Mouse (Mus musculus): Measurements from ENCODE around the gene Tex37. TPM values are rescaled to one million over a fixed set of nuclear protein-coding genes. Genes with fewer than 3 reads are reported as not detected.
A peak's percentile ranks its signal among the peaks of the same experiment; 100 is the strongest.

The Tex37 gene
- polyA plus RNA-seq, 1 experiment from 2014 or later, result not detected

- Histone ChIP-seq H3K27me3 (ENCODE audit: control insufficient read depth, insufficient read depth, low read length) (peaks cover 56% of the 10 kb centered on the region), H3K9me3 (ENCODE audit: control insufficient read depth, low read length) (no peaks in the 10 kb centered on the region), H3K4me3 (ENCODE audit: low read depth, low read length) (peak overlapping the region; percentile 44), H3K4me2 (ENCODE audit: low read depth, low read length, severe bottlenecking) (peak overlapping the region; percentile 89), H3K9ac (ENCODE audit: low read length) (no peak overlapping the region; the same call in 1 of the 2 replicates), H3K36me3 (ENCODE audit: control insufficient read depth, insufficient read depth, low read length) (no peaks in the 10 kb centered on the region), H3K27ac (ENCODE audit: low read depth, low read length) (no peak overlapping the region), H3K4me1 (replicated peaks; ENCODE audit: control insufficient read depth, insufficient read depth, low read length) (peaks cover 8% of the 10 kb centered on the region; the same call in 1 of the 2 replicates)
- 3% methylated on average over 12 of the region's 12 CpGs for WGBS
- DNase-seq (ENCODE audit: low spot score), result no peak
- ATAC-seq (replicated peaks; ENCODE audit: low FRiP score), result no peak
Measured at GRCm38 (mm10) chr6:70955841-70956240, 37.1 kb upstream of the Tex37 start.

DNA sequence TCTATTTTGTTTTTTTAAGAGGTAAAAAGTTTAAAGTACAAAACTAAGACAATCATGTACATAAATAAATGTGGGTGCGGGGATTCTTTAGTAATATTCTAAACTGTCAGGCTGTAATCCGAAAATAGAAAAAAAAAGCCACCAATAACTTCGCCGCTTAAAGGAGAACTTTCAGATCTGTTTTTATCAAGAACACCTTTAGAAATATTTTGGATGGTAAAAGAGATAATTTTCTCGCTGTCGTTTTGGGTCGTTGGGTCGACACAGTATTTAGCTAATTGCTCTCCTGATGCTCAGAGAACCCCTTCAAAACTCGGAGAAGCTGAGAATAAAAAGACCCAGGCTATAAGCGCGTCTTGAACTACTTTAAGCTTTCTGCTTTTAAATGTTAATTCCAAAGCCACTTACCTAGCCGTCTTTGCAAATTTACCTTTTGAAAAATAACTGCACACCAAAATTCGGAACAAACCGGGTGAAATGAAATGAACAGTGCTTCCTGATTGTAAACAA lies 36.6 kb upstream of the Tex37 start:
- H3K4me2 ChIP-seq (ENCODE audit: low read depth, low read length, severe bottlenecking), result no peak overlapping the region
- peaks cover 8% of the 10 kb centered on the region; the same call in 1 of the 2 replicates for H3K4me1 ChIP-seq (replicated peaks; ENCODE audit: control insufficient read depth, insufficient read depth, low read length)
- H3K9ac ChIP-seq (ENCODE audit: low read length), result no peak overlapping the region
- H3K9me3 ChIP-seq (ENCODE audit: control insufficient read depth, low read length), result no peaks in the 10 kb centered on the region
- no peaks in the 10 kb centered on the region for H3K36me3 ChIP-seq (ENCODE audit: control insufficient read depth, insufficient read depth, low read length)
- no peak overlapping the region for H3K4me3 ChIP-seq (ENCODE audit: low read depth, low read length)
- no peak overlapping the region for H3K27ac ChIP-seq (ENCODE audit: low read depth, low read length)
- 3% methylated on average over 14 of the region's 14 CpGs for WGBS
- peaks cover 54% of the 10 kb centered on the region for H3K27me3 ChIP-seq (ENCODE audit: control insufficient read depth, insufficient read depth, low read length)
- DNase-seq (ENCODE audit: low spot score), result no peak
- ATAC-seq (replicated peaks; ENCODE audit: low FRiP score), result no peak

- no peak overlapping the region for H3K27ac ChIP-seq (ENCODE audit: low read depth, low read length)
- H3K36me3 ChIP-seq (ENCODE audit: control insufficient read depth, insufficient read depth, low read length), result no peaks in the 10 kb centered on the region
- H3K4me3 ChIP-seq (ENCODE audit: low read depth, low read length), result no peak overlapping the region
- no peak for ATAC-seq (replicated peaks; ENCODE audit: low FRiP score)
- 9% methylated on average over 6 of the region's 6 CpGs for WGBS
- H3K4me1 ChIP-seq (replicated peaks; ENCODE audit: control insufficient read depth, insufficient read depth, low read length), result peaks cover 8% of the 10 kb centered on the region; the same call in 1 of the 2 replicates
- no peak overlapping the region for H3K4me2 ChIP-seq (ENCODE audit: low read depth, low read length, severe bottlenecking)
- peaks cover 47% of the 10 kb centered on the region for H3K27me3 ChIP-seq (ENCODE audit: control insufficient read depth, insufficient read depth, low read length)
- no peak overlapping the region for H3K9ac ChIP-seq (ENCODE audit: low read length)
- DNase-seq (ENCODE audit: low spot score), result no peak
- no peaks in the 10 kb centered on the region for H3K9me3 ChIP-seq (ENCODE audit: control insufficient read depth, low read length)
Measured at GRCm38 (mm10) chr6:70954040-70954439, 35.3 kb upstream of the Tex37 start.

GRCm38 (mm10) chr6:70953274-70953673 lies 34.5 kb upstream of the Tex37 start:
- peaks cover 8% of the 10 kb centered on the region; the same call in 1 of the 2 replicates for H3K4me1 ChIP-seq (replicated peaks; ENCODE audit: control insufficient read depth, insufficient read depth, low read length)
- H3K4me2 ChIP-seq (ENCODE audit: low read depth, low read length, severe bottlenecking), result no peak overlapping the region
- H3K27ac ChIP-seq (ENCODE audit: low read depth, low read length), result no peak overlapping the region
- H3K9me3 ChIP-seq (ENCODE audit: control insufficient read depth, low read length), result no peaks in the 10 kb centered on the region
- H3K9ac ChIP-seq (ENCODE audit: low read length), result no peak overlapping the region
- peaks cover 41% of the 10 kb centered on the region for H3K27me3 ChIP-seq (ENCODE audit: control insufficient read depth, insufficient read depth, low read length)
- DNase-seq (ENCODE audit: low spot score) (no peak), ATAC-seq (replicated peaks; ENCODE audit: low FRiP score) (no peak)
- WGBS, result 79% methylated on average over 7 of the region's 7 CpGs
- H3K4me3 ChIP-seq (ENCODE audit: low read depth, low read length), result no peak overlapping the region
- H3K36me3 ChIP-seq (ENCODE audit: control insufficient read depth, insufficient read depth, low read length), result no peaks in the 10 kb centered on the region

DNA sequence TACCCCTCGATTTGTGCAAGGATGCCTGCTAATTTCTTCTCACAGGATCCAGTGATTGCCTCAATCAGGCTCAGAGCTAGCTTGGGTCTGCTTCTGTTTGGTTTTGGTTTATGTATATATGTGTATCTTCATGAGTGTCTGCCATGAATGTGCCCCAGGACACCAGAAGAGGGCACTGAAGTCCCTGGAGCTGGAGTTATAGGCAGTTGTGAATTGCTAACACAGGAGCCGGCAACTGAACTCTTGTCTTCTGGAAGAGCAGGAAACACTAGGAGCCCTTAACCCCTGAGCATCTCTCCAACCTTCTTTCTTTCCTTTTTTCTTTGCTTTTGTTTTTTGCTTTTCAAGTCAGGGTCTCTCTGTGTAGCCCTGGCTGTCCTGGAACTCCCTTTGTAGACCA lies 13.1 kb upstream of the Tex37 start:
- H3K9me3 ChIP-seq (ENCODE audit: control insufficient read depth, low read length), result no peaks in the 10 kb centered on the region
- DNase-seq (ENCODE audit: low spot score) (no peak), ATAC-seq (replicated peaks; ENCODE audit: low FRiP score) (no peak)
- no peak overlapping the region for H3K27ac ChIP-seq (ENCODE audit: low read depth, low read length)
- H3K4me1 ChIP-seq (replicated peaks; ENCODE audit: control insufficient read depth, insufficient read depth, low read length), result no peaks in the 10 kb centered on the region
- H3K27me3 ChIP-seq (ENCODE audit: control insufficient read depth, insufficient read depth, low read length), result no peaks in the 10 kb centered on the region
- H3K9ac ChIP-seq (ENCODE audit: low read length), result no peak overlapping the region
- H3K4me3 ChIP-seq (ENCODE audit: low read depth, low read length), result no peak overlapping the region
- WGBS, result 84% methylated on average over 2 of the region's 2 CpGs
- H3K36me3 ChIP-seq (ENCODE audit: control insufficient read depth, insufficient read depth, low read length), result no peaks in the 10 kb centered on the region
- no peak overlapping the region for H3K4me2 ChIP-seq (ENCODE audit: low read depth, low read length, severe bottlenecking)

DNA sequence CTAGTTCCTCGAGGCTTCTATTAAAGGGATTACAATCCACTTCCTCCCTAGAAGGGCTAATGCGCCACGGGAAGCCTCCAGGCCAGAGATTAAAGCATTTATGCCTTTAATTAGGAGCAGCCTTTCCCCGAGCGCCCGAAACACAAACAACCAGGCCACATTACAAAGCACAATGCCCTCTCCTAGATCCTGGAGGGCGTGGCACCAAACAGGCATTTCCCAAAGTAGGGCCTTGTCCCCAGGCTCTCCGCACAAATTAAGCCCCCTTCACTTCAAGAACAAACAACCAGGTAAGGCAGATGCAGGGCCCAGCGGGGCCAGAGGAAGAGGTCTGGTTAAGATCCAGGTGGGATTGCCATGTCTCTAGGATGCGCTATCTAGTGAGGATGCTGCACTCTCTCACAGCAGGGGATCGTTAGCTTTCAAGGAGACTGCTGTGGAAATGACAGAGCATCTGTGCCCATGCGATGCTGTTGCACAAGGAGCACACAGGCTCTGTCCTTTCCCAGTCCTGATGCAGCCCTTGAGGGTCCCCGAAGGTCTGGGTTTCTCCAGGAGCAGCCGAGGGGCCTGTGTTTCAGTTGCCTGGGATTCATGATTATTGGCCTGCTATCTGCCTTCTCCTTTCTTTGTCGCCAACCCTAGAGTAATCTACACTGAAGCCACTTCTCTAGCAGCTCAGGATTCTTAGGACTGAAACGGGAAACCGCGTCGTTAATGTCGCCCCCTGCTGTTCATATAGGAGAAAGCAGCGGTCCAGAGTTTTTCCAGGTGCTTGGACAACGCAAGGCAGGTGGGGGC lies 2.7 kb upstream of the Tex37 start:
- ATAC-seq (replicated peaks; ENCODE audit: low FRiP score) (peak; percentile 70), DNase-seq (ENCODE audit: low spot score) (peak; percentile 78)
- H3K27ac ChIP-seq (ENCODE audit: low read depth, low read length), result no peak overlapping the region
- peak overlapping the region; percentile 37; the same call in 1 of the 2 replicates for H3K9ac ChIP-seq (ENCODE audit: low read length)
- peak overlapping the region; percentile 51 for H3K4me2 ChIP-seq (ENCODE audit: low read depth, low read length, severe bottlenecking)
- peaks cover 4% of the 10 kb centered on the region for H3K4me1 ChIP-seq (replicated peaks; ENCODE audit: control insufficient read depth, insufficient read depth, low read length)
- no peaks in the 10 kb centered on the region for H3K9me3 ChIP-seq (ENCODE audit: control insufficient read depth, low read length)
- H3K27me3 ChIP-seq (ENCODE audit: control insufficient read depth, insufficient read depth, low read length), result no peaks in the 10 kb centered on the region
- H3K36me3 ChIP-seq (ENCODE audit: control insufficient read depth, insufficient read depth, low read length), result no peaks in the 10 kb centered on the region
- peak overlapping the region; percentile 18; the same call in 1 of the 2 replicates for H3K4me3 ChIP-seq (ENCODE audit: low read depth, low read length)
- 2% methylated on average over 22 of the region's 22 CpGs for WGBS

GRCm38 (mm10) chr6:70912396-70912765 lies 6.3 kb downstream of the Tex37 start:
- WGBS, result 65% methylated on average over 7 of the region's 7 CpGs
- no peaks in the 10 kb centered on the region for H3K36me3 ChIP-seq (ENCODE audit: control insufficient read depth, insufficient read depth, low read length)
- ATAC-seq (replicated peaks; ENCODE audit: low FRiP score) (no peak), DNase-seq (ENCODE audit: low spot score) (no peak)
- no peak overlapping the region for H3K27ac ChIP-seq (ENCODE audit: low read depth, low read length)
- H3K9me3 ChIP-seq (ENCODE audit: control insufficient read depth, low read length), result no peaks in the 10 kb centered on the region
- H3K27me3 ChIP-seq (ENCODE audit: control insufficient read depth, insufficient read depth, low read length), result peaks cover 4% of the 10 kb centered on the region; the same call in 1 of the 2 replicates
- no peak overlapping the region for H3K9ac ChIP-seq (ENCODE audit: low read length)
- no peaks in the 10 kb centered on the region for H3K4me1 ChIP-seq (replicated peaks; ENCODE audit: control insufficient read depth, insufficient read depth, low read length)
- H3K4me3 ChIP-seq (ENCODE audit: low read depth, low read length), result no peak overlapping the region
- no peak overlapping the region for H3K4me2 ChIP-seq (ENCODE audit: low read depth, low read length, severe bottlenecking)

DNA sequence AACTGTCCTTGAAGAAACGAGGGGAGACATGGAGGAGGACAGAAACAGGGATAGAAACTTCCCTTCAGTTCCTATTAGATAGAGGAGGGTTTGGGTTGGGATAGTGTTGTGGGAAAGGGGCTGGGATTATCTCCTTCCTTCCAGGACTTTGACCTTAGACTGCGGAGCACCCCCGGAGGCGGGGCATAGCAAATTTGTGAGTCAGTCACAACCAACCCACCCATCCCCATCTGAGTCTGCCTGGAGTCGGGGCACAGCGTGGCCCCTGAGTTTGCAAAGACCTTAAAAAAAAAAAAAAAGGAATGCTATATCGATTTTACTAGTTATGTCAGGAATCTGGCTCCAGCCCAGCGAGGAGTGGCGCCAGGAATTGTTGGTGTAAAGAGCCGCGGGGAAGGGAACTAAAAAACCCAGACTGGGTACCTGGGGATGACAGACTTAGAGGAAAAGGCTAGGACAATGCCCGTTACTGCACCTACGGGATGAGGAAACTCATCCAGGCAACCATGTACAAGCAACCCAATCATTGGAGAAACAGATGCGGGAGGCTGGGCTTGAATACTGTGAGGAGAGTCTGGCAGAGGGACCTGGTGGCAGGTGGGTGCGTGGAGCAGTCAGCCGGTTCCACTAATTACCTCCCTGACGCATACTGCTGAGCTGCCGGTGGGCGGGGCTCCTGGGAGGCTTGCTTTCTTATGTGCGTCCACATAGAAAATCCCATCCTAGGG lies 6.9 kb downstream of the Tex37 start:
- Histone ChIP-seq H3K27me3 (ENCODE audit: control insufficient read depth, insufficient read depth, low read length) (peaks cover 4% of the 10 kb centered on the region; the same call in 1 of the 2 replicates), H3K27ac (ENCODE audit: low read depth, low read length) (no peak overlapping the region), H3K4me3 (ENCODE audit: low read depth, low read length) (no peak overlapping the region), H3K9me3 (ENCODE audit: control insufficient read depth, low read length) (no peaks in the 10 kb centered on the region), H3K4me2 (ENCODE audit: low read depth, low read length, severe bottlenecking) (peak overlapping the region; percentile 26; the same call in 1 of the 2 replicates), H3K36me3 (ENCODE audit: control insufficient read depth, insufficient read depth, low read length) (no peaks in the 10 kb centered on the region), H3K9ac (ENCODE audit: low read length) (no peak overlapping the region), H3K4me1 (replicated peaks; ENCODE audit: control insufficient read depth, insufficient read depth, low read length) (no peaks in the 10 kb centered on the region)
- no peak for DNase-seq (ENCODE audit: low spot score)
- ATAC-seq (replicated peaks; ENCODE audit: low FRiP score), result no peak; the same call in 1 of the 2 replicates
- WGBS, result 14% methylated on average over 20 of the region's 20 CpGs

Data from forebrain, embryonic 11.5 days (tissue).